Mouse (Mus musculus) neural tube, embryonic 10.5 days (tissue): Measurements from ENCODE around the gene Dnah7b.
A peak's percentile ranks its signal among the peaks of the same experiment; 100 is the strongest.
"Not testable (repeated sequence)": the region's sequence is repeated elsewhere in the genome, so short reads cannot be mapped to it uniquely, and the experiment has no call there.

Source experiments
- DNase-seq: peaks from one replicate; pipeline ENCODE4 v3.0.0-alpha.2; 2017; ENCODE audit warnings: low spot score; ENCODE audit errors: extremely low spot score

Gene Dnah7b

DNA sequence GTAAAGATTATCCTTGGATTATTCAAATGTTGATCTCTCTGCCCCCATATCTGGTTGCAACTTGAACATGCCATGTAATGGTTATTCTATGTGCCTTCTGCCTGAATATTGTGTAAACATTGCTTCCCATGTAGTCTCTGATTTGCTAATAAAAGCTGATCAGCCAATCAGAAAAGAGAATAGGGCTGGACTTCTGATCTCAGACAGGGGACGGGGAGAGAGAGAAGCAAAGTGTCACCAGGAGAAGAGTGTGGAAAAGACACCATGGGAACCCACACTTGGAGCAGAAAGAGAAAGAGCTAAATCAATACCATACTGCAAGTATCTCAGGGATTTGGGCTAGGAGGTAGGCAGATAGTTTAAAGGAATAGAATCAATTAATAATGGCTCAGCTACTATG, at the start of gene Dnah7b:
Gene Dnah7b (plus strand): TSS at position 301 of the 400 bp plus-strand sequence.
- no peak for DNase-seq

DNA sequence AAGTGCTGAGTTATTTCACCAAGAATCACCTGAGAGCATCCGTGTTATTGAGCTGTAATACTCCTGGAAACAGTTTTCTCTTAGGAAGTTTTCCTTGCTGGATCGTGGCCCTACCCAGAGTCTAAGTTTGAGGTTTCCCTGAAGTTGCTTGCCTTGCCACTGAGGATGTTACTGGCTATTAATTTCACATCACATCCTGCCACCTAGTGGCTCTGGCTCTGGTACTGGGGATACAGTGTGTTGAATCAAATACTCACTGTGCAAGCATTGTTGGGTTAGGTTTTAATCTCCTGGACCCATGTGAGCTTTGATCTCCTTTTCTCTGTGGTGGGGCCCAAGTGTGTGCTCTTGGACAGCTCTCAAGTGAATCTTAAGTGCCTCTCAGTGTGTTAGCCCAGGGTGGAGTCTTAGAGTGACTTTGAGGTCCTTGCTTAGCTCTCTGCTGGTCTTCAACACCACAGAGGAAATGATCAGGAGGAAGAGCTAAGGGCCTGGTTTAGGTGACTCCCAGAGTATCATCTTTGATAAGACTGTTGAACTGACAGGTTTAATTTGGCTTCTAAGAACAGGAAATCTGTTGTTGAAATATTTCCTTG, 47.6 kb upstream of the Dnah7b start:
- peak; percentile 25 for DNase-seq

DNA sequence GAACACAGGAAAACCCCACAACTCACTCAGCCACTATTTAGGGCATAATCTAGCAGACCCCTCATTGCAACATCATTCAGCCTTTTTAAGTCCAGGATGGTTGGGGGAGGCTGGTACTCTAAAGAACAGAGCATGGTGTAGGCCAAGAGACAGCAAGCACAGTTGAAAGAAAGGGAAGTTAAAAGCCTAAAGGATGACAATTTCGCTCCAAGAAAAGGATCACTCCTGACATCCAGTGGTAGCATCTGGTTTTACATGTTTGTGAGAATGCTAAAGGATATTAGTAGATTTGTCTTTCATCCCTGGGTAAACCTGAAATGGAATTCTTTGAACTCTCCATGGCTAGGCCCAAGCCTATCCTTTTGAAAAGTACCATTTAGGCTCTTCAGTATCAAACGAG, 43.9 kb upstream of the Dnah7b start:
- no peak for DNase-seq

DNA sequence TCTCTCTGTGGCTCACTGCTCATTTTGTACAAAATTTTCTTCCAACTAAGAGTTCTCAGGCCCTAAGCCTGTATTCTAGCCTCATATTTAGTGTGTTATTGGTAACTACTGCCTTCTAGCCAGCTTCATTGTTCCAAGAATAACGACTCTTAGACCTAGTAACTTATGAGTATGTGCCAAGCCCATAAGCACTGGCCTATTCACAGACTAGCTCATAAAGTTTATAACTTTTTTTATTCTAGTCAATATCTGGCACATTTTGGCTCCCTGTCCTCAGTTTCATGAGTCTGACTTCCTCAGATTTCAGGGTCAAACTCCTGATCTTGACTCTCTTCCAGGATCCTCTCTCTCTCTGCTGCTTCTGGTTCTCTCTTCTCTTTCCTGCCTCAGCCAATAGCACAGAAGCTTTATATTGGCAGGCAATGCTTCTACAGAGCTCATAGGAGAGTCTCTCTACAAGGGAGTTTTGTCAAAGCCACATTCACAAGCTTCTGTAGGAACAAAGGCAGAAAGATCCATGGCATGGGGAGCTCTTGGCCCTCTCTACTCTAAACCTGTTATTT, 34.0 kb upstream of the Dnah7b start:
- no peak for DNase-seq

DNA sequence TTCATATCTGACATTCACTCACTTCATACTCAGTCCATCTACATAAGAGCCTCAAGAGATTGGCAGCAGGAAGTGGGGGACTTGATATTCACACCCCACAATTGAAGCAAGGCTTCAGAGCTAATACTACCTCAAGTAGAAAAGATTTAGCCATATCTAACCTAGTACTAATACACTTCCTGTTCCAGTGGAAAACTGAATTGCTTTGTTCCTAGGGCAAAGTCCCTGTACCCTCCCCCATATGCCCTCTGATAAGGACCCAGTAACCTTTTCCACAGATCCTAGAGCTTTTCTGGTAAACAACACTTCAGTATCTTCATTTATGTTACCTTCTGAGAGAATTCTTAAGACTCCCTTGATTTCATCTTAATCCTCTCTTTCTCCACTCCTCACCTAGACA, 17.9 kb upstream of the Dnah7b start:
- no peak for DNase-seq

DNA sequence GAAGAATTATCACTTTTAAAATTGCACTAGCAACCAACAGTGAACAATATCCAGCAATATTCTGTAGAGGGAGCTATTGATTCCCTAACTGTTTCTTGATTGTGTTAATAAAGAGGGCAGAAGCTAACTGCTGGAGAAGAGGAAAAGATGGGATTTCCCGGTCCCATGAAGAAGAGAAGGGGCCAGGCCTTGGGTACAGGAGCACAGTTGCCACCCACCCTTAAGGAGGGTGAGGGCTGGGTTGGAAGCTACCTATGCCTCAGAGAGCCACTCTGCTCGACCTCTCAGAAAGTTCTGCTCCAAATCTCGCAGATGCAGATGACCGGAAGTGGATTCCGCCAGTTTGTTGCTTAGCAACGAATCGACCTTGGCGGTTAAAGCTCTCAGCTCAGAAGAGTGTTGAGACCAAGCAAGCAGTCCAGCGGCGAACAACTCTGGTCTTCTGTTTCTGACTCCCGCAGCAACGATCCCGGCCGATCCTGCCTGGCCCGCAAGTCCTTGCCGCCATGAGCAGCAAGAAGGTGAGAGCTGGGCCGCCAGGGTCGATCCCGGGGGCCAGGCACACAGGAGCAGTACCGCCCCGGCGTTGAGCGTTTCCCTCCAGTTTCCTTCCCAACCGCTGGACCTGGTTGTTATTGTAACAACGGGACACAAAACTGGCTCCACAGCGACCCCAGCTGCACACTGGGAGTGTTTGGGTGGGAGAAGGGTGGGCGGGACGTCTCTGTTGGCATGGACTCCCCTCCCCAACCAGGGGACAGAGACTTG, 553 bp downstream of the Dnah7b start:
- DNase-seq = peak; percentile 90

DNA sequence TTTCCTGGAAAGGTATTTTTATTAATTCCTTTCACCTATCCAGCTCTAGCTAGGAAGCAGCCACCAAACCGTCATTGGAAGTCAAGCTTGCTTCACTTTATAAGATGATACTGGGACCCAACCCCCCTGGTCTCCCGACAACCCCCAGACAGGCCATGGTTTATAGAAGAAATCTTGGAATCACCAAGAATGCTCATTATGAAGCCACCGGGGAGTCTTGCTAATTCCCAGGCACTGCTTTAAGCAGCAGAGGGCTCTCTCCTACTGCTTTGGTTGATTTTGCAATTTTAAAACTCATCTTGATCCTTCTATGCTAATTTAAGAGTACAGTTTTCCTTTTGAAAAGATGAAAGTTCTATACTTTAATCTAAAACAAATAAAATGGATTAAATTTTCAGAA, 2.7 kb downstream of the Dnah7b start:
- not testable (repeated sequence) for DNase-seq

DNA sequence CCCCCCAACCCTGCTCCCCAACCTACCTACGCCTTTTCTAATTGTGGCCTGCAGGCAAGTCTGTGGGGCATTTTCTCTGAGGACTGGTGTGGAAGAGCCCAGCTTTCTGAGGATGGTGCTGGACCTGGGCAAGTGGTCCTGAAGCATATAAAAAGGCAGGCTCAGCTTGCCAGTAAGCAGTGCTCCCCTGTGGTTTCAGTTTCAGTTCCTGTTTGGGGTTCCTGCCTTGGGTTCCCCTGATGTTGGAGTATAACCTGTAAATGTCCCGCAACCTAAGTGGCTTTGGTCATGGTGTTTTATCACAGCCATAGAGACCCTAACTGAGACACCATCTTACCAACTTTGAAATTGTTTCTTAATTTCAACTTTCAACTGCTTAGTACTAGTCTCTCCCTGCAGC, 11.8 kb downstream of the Dnah7b start:
- no peak for DNase-seq

DNA sequence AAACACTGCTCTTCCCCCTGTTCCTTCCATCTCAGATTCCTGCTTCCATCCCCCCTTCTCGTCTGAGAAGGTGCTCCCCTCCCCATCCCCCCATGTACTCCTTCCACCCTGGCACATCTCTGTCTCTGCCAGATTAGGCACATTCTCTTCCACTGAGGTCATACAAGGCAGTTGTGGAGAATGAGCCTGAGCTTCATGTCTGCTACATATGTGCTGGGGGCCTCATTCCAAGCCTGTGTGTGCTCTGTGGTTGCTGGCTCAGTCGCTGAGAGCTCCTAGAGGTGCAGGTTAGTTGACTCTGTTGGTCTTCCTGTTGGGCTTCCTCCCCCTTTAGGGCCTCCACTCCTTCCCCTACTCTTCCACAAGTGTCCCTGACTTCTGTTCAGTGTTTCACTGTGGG, 34.4 kb downstream of the Dnah7b start:
- DNase-seq = no peak

DNA sequence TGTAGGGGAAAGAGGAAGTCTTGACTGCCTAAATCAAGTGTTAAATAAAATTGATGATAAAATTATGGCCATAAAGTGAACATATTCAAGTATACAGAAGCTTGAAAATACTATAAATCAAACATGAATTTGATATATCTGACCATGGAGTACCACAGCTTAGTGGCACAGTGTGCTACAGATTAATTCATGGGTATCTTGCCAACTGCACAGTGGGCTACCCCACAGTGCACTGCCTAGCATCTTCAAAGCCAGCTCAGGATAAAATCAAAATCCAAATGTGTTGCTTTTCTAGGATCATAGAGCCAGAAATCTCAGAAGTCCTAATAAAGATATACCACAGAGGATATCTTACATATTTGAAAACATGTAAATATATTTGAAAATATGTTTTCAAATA, 46.5 kb downstream of the Dnah7b start:
- not testable (repeated sequence) for DNase-seq

DNA sequence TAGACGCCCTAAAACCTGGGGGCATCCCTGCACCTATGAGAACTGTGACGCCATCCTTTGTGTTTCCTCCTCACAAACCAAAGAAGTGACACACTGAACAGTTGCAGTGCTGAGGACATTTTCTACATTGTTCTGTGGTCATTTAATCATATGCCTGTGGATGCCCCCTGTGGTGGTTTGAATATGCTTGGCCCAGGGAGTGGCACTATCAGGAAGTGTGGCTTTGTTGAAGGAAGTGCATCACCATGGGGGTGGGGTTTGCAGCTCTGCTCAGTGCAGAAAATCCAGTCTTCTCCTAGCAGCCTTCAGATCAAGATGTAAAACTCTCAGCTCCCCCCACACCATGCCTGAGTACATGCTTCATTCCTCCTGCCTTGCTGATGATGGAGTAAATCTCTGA, 51.1 kb downstream of the Dnah7b start:
- DNase-seq = not testable (repeated sequence)

DNA sequence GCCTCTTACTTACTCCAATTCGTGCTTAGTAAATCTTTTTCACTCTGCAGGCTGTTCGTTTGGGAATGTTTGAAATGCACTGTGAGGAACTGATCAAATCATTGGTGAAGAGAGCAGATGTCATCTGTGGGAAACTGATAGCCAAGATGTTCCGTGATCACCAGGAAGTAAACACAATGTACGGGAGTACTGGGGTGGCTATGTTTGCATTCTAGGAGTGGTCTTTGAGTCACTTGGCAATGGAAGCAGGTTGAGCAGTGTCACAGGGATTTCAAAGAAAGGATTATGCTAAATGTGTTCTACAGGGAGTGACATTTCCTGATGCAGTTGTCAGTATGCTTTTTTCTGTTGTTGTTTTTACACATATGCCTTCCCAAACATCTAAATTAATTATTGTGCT, 61.9 kb downstream of the Dnah7b start:
- no peak for DNase-seq

DNA sequence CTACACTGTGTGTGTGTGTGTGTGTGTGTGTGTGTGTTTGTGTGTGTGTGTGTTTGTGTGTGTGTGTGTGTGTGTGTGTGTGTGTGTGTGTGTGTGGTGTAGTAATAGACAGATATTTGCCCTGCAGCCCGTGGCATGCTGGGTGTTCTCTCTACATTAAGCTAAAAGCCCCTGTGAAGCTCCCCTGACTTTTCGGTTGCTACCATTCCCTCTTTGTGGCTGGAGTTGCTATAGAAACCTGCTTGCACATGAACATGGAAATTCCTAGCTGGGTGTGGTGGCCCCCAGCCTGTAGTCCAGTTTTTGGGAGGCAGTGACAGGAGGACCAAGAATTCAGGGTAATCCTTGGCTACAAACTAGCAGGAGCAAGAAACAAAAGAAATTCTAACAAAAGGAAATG, 130.7 kb downstream of the Dnah7b start:
- DNase-seq = not testable (repeated sequence)

DNA sequence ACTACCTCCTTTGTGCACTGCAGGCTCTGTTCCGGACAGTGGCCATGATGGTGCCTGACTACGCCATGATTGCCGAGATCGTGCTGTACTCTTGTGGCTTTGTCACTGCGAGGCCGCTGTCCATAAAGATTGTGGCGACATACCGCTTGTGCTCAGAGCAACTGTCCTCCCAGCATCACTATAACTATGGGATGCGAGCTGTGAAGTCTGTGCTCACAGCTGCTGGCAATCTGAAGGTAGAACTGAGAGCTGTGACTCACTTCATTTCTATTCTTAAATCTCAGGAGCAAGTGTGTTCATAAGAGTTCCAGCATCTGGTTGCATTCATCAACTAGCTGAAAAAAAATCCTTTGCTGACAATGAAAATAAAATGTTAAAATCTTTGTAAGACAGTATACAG, 135.1 kb downstream of the Dnah7b start:
- not testable (repeated sequence) for DNase-seq

DNA sequence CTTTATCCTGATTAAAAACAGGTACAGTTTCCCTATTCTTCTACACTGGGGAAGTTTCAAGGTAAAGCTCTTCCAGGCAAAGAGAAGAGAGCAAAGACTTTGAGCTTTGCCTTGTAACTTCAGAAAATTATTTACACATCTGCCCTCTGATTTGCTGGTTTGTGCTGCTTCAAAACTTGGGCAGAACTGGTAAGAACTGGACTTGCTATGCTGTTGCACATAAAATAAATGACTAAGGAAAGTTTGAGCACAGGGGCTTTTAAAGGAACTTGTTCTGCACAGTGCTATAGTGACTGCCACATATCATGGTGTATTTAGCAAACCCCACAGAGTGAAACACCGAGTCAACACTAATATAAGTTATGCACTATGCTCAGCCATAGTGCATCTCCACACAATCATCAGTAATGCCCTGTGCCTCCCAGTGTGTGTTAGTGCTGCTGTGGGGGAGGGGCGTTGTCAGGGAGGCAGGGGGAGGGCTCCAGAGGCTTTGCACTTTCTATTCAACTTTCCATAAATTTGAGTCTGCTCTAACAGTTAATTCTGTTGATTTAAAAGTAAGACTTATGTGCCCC, 144.0 kb downstream of the Dnah7b start:
- not testable (repeated sequence) for DNase-seq

DNA sequence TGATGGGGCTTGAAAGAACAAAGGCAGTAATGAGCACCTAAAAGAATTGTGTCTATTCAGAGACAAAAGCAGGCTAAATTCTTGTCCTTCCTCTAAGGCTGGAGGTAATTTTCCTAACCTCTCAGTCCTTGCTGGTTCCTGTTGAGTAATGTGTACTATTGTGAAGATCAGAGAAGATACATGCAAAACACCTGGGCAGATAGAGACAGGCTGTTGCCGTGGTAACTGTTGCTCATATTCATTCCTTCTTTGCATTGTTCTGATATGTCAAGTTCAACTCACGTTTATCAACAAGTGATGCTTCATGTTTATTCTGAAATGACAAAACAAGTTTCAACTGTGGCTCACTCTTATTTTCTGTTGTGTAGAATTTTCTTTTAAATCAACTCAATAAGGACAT, 156.6 kb downstream of the Dnah7b start:
- DNase-seq = not testable (repeated sequence)

DNA sequence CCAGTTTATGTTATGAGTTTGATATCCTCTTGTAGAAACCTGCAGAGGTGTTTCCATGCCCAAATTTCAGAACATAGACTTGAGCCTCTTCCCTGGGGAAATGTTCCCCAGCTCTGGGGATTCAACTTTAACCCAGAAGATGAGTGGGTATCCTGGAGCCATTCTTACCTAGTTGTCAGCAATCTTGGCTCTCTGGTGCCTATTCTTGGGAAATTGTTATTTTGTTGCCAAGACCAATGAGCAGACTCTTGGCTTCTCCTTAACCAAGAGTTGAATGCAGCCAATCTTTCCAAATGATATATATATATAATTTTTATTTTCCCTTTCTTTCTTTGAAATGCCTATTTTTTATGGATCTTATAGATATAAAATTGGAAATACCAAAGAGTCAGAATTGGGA, 160.0 kb downstream of the Dnah7b start:
- DNase-seq = not testable (repeated sequence)

DNA sequence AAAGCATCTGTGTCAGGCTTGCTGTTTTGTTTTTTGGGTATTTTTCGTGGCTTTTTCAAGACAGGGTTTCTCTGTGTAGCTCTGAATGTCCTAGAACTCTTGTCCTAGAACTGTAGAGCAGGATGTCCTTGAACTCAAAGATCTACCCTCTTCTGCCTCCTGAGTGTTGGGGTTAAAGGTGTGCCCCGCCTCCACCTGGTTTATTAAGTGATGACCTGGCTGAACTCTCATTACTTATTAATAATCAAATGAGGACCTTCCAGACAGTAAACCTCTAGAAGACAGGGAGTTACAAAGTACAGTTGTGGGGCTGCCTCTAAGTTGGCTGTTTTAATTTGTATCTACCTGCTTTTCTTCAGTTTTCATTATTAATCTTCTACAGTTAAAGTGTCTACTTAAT, 202.7 kb downstream of the Dnah7b start:
- DNase-seq = not testable (repeated sequence)

DNA sequence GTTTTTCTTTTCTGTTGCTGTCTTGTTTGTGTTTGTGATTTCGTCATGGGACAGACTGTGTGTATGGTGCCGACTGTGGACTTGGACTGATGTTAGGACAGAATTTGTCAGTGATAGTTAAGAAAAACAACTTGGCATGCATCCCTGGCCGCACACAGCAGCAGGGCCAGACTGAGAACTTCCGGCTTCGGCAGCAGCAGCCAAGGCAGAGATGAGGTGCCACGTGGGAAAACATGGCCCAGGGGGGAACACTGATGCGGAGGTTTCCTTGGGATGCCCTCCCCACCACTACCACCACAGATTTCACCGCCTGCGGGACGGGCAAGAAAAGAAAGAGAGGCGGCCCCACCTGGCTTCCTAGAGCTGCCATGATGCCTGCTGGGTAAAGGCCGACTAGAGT, 205.8 kb downstream of the Dnah7b start:
- no peak for DNase-seq

DNA sequence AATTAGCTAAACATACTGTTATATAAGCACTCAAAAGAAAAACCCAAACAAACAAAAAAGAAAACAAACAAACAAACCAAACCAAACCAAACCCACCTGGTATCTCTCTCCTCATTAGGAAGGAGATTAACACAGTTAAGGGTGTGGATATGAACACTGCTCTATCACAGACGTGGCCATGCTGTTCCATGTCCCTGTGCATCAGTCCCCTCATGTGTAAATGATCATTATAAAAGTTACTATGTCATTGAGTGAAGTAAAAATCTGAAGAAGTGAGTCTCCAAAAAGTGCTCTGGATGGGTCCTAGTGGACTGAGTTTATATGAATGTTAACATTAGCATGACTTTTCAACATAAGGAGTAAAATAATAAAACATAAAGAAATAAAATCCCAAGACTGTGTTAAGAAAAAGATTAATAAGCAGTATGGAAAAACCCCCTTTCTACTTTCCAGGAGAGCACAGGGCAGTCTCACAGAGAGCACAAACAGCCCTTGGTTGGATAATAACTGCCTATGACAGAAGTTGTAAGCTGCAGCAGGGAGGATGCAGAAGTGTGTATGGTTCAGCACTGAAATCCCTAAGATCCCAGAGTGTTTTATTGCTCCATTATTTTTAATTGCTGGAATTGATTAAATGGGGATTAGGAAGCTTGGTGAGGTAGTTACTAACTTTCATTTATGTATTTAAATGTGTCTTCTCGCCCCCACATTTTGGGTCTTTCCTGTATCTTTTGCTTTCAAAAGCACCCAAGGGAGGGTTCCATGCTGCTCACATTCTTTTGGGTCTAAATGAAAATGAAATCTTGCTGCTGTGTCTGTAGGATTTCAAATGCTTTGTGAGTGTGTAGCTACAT, 212.2 kb downstream of the Dnah7b start:
- DNase-seq = not testable (repeated sequence)

DNA sequence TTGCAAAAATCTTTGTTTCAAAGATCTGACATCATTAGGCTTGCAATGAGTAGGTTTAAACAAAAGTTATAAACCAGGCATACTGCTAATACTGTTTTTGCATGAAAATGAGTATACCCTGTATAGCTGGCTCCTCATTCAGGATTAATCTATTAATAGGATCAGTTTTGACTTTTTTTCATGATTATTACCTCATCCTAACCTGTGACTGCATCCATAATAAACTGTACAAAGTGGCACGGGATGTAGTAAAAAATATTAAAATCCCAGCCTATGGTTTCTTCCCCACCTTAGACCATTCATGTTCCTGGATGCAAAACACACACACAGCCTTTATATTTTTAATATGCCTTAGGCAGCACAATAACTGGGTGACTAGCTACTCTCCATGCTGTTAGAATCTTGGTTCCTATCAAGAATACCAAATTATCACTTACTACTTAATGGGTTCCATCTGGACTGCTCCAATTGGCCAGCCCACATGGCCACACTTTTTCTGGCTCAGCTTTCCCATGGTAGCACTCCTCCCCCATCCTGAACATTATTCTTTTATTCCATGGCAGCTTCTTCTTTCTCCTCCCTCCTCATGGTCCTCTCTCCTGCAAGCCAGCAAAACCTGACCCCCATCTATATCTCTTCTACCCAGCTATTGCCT, 212.9 kb downstream of the Dnah7b start:
- DNase-seq = not testable (repeated sequence)
